Mouse (Mus musculus): ENCODE data around the gene Prkcz. TPM values are rescaled to one million over a fixed set of nuclear protein-coding genes. Genes with fewer than 3 reads are reported as not detected.

The Prkcz gene
- 11.6 TPM for polyA plus RNA-seq (2014; fragmentation: Illumina TruSeq; extraction: RNeasy Lipid Tissue Mini Kit (QIAGEN cat#74804); ENCODE audit: low read depth, low replicate concordance)

DNA sequence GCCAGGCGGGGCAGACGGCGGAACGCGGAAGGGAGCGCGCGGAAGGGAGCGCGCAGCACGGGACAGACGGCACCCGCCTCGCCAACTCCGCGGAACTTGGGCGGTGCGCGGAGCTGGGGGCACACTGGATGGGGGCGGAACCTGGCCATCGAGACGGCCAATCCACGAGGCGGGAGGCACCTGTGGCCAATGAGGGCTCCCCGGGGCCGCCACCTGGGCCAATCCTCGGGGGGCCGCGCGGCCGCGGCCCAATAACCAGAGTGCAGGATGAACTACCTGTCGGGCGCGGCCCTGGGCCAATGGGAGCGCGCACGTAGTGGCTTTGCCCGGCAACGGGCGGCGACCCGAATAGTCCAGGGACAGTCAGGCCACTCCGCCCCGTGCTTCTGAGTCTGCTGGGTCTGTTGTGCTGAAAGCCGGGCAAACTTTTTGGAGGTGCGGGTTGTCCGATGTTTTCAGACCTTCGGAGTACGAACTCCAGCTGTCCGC lies at the start of gene Prkcz:
Prkcz (minus strand) TSS at position 59 of the 489 bp plus-strand sequence.

DNA sequence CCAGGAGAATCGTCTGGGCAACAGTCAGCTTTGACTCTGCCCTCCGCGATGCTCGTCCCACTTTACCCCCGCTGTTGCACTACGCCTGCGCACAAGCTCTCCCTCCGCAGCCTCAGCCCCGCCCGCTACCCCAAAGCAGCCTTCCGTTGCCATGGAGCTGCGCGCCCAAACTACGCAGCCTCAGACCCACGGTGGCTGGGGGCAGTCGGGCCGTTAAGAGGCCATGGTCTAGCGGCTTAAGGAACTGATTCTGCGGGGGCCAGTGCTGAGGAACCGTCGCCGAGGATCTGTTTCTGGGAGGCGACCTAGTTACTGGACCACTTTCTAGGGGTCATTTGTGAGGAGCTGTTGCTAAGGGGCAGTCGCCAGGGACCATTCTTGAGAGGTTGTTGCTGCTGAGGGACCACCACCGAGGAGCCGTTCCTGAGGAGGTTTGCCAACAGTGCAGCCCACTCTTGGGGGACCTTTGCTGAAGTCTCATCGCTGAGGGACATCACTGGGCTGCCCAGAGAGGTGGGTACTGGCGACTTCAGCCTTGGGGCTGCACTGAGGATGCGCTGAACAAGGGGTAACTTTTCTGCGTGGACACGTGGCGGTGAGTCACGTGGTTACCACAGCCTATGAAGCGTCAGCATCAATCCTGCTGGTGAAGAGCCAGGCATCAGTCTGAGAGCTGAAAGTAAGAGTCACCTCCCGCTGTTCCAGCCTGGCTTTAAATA lies 48.1 kb upstream of the Prkcz start, which contains the start of gene Cfap74:
Cfap74 (plus strand) TSS at position 133 of the 719 bp plus-strand sequence.

DNA sequence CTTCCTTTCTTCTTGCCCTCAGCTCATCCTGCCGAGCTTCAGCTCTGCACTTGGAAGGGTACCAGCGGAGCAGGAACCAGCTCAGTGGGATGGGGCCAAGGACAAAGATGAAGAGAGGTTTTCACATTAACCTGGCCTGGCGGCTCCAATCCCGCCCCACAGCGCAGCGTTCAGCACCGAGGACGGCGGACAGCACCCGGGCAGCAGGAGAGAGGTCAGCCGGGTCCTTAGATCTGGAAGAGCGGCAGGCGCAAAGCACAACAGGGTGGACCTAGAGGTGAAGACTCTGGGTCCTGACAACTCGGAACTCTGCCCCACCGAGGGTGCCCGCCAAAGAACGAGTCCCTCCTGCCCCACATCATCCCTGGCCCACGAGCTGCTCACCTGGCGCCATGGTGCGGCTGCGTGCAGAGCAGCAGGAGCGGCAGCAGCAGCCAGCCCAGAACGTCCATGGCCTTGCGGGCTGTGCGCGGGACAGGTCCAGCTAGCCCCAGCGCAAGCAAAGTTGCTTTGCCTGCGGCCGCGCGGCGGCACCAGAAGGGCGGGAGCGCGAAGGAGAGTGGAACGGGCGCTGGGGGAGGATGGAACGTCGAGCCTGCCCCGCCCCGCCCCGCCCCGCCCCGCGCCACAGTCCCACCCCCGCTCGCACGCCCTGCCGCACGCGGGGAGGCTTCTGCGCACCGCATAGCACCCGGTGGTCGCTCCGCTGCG lies 36.5 kb upstream of the Prkcz start, which contains the start of gene Gabrd:
Gabrd (minus strand) TSS at position 602 of the 711 bp plus-strand sequence.

DNA sequence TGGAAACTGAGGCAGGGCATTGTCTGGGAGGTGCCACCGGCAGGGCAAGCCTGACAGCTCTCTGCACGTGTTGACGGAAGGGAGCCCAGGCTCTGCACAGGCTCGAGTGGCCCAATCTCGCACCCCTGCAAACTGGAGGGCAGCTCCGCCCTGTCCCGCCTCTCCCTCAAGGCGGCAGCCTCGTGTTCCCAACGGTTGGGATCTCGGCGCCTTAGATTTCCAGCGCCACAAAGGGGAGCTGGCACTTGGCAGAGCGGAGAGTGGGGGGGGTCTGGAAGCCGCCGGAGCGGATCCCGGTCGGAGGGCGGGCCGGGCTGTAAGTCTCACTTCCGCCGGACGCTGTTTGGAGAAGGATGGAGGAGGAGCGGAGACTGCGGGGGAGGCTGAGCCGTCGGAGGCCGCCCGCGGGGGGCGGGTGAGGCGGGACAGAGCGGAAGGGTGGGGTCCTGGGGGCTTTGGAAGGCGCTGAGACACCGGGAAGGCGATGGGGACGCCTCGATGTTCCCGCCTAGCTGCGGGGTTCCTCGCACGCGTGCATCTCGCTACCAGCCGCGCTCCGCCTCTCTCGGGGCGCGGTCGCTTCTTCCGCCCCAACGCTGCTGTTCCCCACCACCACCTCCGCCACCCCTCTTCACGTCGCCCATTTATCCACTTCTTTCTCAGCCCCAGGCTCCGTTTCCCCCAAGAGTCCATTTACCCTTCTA lies 111.4 kb downstream of the Prkcz start, which contains the start of gene Faap20:
Faap20 (plus strand) TSS at position 155 of the 704 bp plus-strand sequence.

DNA sequence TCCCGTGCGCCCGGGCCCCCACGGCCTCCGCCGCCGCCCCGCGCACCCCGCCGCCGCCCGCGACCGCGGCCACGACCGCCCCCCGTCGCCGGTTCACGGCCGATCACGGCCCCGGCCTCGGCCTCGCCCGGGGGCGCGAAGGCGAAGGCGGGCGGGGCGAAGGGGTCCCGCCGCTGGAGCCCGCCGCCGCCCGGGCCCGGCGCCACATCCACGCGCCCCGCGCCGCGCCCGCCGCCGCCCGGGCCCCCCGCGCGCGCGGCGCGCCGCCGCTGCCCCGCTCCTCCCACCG lies 138.7 kb downstream of the Prkcz start, which contains the start of gene Ski:
Ski (minus strand) TSS at position 41 of the 289 bp plus-strand sequence.

Other genes with a start within 250 kb of the Prkcz start
- gene Ski, start 138.8 kb downstream of the Prkcz start, polyA plus RNA-seq (2014; fragmentation: Illumina TruSeq; extraction: RNeasy Lipid Tissue Mini Kit (QIAGEN cat#74804); ENCODE audit: low read depth, low replicate concordance), result 44.5 TPM
- 0.49 TPM for gene Faap20, start 111.6 kb downstream of the Prkcz start, polyA plus RNA-seq (2014; fragmentation: Illumina TruSeq; extraction: RNeasy Lipid Tissue Mini Kit (QIAGEN cat#74804); ENCODE audit: low read depth, low replicate concordance)
- not detected for gene Gabrd, start 36.8 kb upstream of the Prkcz start, polyA plus RNA-seq (2014; fragmentation: Illumina TruSeq; extraction: RNeasy Lipid Tissue Mini Kit (QIAGEN cat#74804); ENCODE audit: low read depth, low replicate concordance)
- gene Cfap74, start 47.8 kb upstream of the Prkcz start, polyA plus RNA-seq (2014; fragmentation: Illumina TruSeq; extraction: RNeasy Lipid Tissue Mini Kit (QIAGEN cat#74804); ENCODE audit: low read depth, low replicate concordance), result 0.24 TPM
- gene Tmem52, start 107.8 kb upstream of the Prkcz start, polyA plus RNA-seq (2014; fragmentation: Illumina TruSeq; extraction: RNeasy Lipid Tissue Mini Kit (QIAGEN cat#74804); ENCODE audit: low read depth, low replicate concordance), result not detected
- 121 TPM for gene Gnb1, start 130.0 kb upstream of the Prkcz start, polyA plus RNA-seq (2014; fragmentation: Illumina TruSeq; extraction: RNeasy Lipid Tissue Mini Kit (QIAGEN cat#74804); ENCODE audit: low read depth, low replicate concordance)
- 49.5 TPM for gene Nadk, start 201.0 kb upstream of the Prkcz start, polyA plus RNA-seq (2014; fragmentation: Illumina TruSeq; extraction: RNeasy Lipid Tissue Mini Kit (QIAGEN cat#74804); ENCODE audit: low read depth, low replicate concordance)
- 9.5 TPM for gene Slc35e2, start 240.1 kb upstream of the Prkcz start, polyA plus RNA-seq (2014; fragmentation: Illumina TruSeq; extraction: RNeasy Lipid Tissue Mini Kit (QIAGEN cat#74804); ENCODE audit: low read depth, low replicate concordance)

Data from kidney, adult 10 weeks (tissue).